Mouse (Mus musculus) naive thymus-derived CD4-positive, alpha-beta T cell, adult 2 months (primary cell): ENCODE measurements at regions not wholly inside any gene's neighbourhood (a gene's known extent, or its start where the extent isn't known, plus 50 kb on each side); places are given as distances from the start of the nearest gene placed in this dataset.

Experiments
- DNase-seq: peaks from one replicate; pipeline ENCODE4 v3.0.0-alpha.2; 2011; ENCODE audit warnings: low read depth

DNA sequence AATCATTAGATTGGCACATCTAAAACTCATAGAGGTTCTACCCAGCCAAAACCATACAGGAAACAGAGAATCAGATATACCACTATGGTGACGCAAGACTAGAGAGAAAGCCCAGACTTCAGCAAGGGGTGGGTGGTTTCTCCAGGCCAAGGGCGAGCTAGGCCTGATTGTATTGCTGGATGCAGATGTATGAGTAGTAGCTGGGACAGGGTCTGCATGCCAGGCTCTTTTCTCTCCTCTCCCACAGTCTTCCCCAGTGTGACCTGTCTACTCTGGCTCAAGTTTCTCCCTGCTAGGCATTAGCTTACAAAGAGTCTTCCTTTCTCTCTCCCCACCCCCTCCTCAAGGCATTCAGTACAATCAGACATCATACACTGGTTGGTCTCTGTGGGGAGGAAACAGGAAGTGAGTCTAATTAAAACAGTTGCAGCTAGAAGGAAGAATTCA, 181.8 kb upstream of the Sesn3 start:
- peak; percentile 85 for DNase-seq

DNA sequence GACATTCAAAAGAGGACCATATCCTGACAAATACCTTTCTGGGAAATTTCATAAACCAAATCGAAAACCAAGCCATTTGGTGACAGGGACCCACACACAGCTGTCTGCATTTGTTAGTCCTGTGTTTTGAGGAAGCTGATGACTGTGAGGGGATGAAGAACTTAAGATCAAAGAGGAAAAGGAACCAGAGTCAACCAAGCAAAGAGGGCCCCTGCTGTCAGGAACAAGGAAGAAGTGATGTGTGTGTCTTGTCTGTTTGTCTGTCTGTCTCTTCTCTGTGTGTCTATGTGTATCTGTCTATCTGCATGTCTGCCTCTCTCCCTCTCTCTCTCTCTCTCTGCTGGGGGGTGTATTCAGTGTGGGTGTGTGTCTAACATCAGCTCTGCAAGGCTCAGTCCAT, 171.3 kb upstream of the Sesn3 start:
- DNase-seq: peak; percentile 36

DNA sequence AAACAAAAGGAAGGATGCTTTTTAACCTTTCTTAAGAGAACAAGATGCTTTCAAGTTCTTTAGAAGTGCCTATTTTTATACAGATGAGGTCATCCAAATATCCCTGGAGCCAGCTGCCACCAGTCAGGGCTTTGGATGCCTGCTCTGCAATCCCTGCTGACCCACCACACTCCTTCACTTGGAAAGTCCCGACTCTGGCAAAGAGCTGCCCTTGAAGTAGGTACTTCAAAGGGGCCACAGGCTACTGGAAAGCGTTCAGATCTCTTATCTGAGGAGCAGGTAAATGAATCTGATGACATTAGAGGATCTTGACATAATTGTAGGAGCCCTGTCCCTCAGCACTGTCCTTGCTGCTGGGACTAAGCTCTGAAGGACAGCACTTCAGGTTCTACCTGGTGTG, 169.9 kb upstream of the Sesn3 start:
- DNase-seq: peak; percentile 39

DNA sequence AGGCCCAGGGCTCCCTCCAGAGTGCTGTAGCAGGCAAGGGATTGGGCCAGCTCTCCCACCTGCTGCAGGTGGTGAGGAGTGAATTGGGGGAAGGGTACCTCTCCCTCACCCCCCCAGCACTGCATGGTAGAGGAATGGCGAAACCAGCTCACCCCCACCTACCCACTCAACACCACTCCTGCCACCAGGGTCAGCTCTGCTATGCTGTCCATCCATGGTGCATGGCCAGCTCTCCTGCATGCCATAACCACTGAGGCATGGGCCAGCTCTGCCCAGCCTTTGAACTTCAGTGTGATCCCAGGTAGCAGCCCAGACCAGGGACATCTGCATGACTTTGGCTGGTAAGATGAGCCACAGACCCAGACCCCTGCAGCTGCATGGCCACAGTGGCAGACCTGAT, 168.5 kb upstream of the Sesn3 start:
- no peak for DNase-seq

DNA sequence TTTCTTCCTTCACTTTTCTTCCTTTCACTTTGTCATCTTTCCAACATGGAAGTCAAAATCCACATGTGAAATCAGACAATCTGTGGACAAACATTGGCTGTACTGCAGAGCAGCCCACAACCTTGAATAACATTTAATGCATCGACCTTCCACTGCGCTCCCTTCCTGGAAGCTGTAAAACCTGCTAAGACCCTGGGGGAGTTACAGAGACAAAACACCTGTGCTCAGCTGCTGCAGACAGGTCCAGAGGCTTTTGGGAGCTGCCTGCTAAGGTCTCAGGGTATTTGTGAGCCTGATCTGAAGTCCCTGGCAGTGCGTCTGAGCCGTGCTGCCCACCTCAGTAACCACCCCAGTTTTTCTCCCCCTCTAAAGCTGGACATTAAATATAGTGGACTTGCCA, 166.1 kb upstream of the Sesn3 start:
- no peak for DNase-seq

DNA sequence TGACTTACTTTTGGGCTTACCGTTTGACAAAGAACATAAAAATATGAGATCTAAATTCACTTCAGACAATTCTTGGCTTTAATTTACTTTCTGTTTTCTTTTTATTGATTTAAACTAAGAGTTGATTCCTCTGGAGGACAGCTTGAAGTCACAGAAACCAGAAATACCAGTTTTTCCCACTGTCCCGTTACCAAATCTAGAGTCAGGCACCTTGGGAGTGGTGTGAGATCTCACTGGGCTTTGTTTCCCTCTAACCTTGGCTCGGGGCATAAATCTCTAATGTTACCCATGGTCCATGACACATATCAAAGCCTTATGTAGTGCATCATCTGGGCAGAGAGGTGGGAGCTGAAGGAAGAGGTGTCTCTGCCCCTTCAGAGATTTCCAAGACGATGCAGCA, 165.4 kb upstream of the Sesn3 start:
- no peak for DNase-seq

DNA sequence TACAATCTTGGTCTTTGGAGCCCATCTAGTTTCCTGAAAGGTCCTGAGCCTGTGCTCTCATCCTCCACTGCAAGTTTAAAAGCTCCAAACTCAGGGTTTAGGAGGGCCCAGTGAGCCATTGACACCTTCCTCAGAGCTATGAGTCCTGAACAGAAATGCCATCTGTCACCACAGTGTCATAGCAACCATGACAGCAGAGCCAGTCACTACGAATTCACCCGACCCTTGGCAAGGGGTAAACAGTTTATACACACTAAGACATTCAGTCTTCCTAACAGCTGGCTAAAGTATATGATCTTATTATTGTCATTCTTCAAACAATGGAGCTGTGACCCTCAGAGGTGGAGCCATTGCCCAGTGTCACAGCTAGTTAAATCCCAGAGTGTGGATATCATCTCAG, 163.2 kb upstream of the Sesn3 start:
- DNase-seq: no peak

DNA sequence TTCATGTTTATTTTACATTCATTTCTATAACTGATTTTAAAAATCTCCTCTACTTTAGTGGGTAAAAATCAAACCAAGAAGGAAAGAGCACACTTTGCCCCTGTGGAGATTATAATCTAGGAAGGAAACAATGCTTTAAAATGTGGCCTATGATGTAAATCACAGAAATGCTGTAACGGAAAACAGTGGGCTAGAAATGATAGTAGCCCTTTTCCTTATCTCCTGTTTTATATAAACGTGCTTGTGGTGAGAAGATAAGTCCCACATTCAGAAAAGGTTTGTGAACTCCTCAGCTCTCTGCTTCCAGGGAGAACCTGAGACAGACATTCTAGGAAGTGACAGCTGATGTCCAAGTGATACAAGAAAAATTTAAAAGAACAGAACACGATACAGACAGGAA, 159.3 kb upstream of the Sesn3 start:
- DNase-seq: peak; percentile 45

DNA sequence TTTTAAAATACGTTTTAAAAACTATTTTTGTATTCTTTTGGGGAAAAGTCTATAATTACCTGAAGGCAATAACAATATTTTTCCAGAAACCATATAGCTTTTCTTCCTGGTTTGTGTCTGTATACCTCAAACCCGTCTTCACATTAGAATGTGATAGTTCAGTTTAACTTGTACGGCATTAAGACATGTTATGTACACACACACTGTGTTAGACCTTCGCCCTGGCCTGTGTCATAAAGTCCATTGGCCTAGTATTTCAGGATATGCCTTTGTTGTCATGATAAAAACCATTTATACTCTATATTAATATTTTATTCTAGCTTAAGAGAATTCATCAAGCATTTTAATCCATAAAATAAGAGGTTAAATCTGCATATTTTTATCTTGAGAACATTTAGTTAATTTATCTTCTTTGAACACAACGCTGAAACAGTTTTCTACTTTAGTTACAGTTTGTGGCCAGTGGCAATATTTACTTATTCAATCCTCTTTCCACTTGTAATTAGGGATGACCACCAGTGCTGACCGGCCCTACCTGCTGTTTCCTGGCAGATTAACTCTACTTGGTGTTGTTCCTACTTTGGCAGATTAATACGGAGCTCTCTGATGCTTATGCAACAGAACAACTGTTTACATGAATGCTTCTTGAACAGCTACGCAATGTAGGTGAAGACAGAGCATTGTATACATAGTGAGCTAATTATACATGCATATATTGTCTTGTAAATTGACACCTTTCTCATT, 158.6 kb upstream of the Sesn3 start:
- no peak for DNase-seq

DNA sequence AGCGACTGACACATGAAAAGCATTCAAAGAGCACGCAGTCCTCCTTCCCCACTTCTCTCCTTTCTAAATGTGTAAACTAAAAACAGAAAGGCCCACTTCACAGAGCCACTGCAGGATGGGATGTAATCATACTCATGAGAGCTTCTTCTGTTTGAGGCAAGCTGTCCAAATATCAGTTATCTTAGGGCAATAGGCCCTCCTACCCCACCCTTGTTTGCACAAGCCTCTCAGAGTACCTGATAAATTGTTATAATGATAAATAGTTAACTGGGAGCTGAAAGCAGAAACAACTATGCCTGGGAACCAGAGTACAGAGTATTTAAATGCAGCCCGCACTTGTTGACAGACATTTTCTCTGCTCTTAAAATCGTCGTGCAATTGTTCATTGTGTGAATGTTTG, 141.5 kb upstream of the Sesn3 start:
- DNase-seq: no peak

DNA sequence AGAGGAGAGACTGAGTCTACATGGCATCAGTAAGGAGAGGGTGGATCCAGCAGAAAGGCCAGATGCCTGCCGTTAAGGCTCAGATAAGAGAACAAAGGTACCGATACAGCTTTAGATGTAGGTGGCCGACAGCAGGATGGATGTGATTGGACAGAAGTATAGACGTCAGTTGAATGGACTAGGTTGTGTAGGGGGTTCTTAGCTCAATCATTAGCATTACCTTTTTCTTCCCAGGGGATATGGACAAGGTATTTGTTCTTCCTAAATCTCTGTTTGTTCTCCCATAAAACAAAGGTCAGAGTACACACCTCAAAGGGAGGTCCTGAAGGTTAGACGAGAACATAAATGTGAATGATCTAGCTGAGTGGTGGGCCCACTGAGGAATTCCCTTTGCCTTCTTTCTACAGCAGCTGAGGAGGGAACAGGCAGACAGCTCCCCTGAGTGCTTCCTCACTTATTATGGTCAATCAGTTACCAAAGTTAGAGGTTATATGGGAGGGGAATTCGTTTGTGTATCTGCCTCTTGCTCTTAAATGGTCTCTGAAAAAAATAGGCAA, 139.9 kb upstream of the Sesn3 start:
- DNase-seq: no peak

DNA sequence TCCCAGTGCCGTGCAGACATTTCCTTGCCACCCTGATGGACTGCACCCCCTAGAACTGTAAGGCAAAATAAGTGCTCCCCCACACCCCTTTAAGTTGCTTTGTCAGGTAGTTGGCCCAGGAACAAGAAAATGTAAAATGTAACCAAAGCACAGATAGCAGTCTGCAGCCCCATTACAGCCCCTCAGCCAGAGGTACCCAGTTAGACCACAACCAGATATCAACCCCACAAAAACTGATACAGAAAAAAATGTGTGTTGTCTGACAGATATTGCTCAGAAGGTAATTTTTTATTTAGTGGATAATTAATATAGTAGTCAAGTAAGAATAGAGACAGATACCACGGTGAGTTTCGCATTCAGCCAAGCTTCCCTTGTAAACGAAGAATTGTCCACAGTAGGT, 133.5 kb upstream of the Sesn3 start:
- DNase-seq: no peak

DNA sequence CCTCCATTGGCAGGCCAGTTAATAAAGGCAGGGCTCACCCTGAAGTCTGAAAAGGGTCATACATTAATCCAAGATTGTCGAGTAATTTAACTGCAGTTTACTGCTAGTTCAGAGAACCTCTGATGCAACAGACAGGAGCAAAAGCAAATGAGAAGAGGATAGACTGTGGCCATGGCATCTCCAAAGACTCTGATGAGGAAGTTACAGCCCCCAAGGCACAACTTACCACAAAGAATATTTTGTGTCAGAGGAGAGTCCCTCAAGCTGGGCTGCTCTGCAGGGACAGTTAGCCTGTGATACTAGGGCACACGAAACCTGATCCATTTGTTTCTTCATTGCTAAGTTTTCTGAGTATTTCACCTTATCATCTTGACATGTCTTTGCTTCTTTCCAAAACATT, 130.9 kb upstream of the Sesn3 start:
- no peak for DNase-seq

DNA sequence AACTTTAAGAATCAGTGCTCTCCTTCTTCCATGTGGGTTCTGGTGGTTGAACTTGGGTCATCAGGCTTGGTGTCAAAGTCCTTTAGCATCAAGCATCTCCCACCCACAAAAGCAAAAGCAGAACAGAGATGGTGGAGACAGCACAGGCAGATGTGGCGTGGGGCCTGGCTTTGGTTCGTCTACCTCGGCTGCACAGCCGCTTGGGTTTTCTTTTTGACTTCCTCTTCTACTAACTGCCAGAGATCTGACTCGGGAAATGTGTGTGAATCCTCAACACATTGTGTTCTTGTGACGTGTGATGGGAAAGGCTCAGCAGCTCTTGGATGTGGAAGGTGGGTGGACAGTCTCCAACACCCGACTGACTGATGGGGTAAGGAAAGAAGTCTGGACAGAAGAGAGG, 127.8 kb upstream of the Sesn3 start:
- DNase-seq: no peak

DNA sequence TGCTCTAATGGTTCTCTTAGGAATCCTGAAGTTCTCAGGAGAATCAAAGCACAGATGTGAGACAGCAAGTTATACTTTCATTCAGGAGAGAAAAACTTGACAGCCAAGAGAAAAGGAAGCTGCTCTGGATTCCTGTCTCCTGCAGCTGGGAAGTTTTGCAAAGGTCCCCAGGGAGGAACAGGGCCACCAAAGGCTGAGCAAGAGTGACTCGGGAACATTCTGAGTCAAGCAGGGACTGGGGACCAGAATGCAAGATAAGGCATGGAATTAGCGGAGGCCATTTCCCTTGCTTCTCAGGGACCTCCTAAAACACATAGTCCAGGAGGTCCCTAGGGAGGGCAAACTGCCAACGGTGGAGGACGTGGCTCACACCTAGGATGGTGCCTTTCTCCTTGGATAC, 127.1 kb upstream of the Sesn3 start:
- no peak for DNase-seq

DNA sequence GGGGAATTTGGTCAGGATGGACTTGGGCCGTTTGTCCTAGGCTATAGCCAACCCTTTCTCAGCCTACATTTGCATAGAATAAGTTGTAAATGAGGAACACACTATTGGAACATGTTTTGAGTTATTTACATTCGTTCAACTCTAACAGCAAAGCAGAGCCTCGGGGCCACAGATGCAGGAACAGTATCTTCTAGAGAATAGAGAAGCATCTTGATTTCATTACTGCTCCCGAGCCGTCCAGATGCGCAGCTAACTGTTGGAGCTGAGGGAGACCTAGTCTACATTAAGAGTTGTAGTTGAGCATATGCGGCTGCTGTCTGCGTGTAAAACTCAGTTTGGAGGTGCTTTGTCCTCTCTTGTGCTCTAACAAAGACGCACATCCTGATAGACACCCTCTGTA, 124.6 kb upstream of the Sesn3 start:
- no peak for DNase-seq

DNA sequence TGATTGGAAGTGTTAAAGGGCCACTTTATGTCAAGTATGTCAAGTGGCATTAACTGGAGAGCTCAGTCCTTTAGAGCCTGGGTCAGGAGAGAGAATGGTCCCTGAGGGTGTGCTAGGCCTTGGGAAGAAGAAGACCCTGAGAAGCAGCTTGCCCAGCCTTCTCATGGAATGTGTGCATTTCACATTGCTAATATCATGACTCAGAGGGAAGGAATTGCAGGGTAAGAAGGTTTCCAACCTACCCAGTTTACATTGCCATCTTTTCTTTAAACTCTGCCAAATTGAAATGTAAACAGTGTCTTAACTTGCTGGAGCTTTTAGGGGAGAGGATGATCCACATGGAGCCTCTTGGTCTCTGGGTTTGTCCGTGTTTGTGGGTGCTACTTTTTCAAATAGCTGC, 117.9 kb upstream of the Sesn3 start:
- no peak for DNase-seq

DNA sequence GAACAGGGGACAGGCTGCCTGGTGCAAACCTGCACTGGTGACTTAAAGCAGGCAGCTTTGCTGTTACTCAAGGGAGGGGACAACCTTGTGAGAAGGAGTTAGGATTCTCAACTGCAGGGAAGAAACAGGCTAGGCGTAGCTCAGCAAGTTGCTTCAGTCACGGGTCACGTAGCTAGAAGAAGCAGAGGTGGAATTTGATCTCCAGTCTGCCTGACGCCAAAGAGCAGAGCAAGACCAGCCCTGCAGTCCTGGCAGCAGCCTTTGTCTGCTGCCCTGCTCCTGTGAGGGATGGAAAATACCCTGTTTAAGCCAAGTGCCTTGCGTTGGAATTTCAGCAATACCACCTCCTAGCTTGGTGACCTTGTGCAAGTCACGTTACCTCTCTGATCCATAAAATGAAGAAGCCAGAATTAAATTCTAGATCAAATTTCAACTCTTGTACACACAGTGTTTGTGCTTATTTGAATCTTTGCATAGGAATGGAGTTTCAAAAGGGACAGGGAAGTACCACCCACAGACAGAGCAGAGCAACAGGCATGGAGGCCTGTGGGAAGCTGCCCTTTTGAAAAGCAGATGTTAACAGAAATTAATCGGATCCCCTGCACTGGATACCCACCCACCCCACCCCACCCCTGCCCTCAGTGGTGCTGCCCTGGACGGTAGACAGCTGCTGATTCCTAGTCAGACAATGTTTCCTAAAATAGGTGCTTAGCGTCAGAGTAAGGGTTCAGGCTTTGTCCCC, 116.6 kb upstream of the Sesn3 start:
- DNase-seq: no peak

DNA sequence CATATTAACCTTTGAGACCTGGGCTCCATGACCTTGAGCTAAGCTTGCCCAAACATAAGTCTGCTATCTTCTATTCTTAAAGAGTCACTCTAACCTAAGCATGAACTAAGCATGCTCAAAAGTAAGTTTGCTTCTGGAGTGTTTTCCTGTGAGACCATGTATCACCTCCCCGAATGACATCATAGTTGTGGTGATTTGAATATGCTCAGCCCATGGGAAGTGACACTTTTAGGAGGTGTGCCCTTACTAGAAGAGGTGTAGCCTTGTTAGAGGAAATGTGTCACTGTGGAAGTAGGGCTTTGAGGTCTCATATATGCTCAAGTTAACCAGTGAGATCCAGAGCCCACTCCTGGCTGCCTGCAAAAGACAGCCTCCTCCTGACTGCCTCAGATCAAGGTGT, 114.7 kb upstream of the Sesn3 start:
- DNase-seq: no peak

DNA sequence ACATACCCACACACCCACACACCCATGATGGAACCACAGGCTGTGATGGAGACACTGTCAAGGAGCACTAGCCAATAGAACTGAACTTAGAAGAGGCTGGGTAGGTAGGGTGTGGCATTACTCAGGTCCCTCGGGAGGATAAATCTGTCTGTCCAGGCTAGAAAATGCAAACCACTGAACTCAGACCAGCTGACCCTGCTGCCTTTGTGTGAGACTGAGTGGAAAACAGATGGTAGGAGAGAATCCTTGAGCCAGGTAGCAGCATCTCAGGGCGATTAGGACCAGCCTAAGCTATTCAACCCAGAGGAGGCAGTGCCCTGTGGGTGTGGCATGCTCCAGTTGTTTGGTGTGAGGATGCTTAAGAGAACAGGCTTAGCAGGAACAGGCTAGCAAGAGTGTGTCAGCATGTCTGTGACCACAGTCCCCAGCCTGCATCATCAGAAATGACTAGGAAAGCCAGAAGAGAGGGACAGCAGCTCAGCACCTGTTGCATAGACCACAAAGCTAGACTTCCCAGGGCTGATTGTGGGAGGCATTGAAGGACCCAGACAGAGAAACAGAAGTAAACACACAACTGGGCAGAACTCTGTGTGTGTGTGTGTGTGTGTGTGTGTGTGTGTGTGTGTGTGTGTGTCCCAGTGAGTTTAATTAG, 103.2 kb upstream of the Sesn3 start:
- peak; percentile 24 for DNase-seq

DNA sequence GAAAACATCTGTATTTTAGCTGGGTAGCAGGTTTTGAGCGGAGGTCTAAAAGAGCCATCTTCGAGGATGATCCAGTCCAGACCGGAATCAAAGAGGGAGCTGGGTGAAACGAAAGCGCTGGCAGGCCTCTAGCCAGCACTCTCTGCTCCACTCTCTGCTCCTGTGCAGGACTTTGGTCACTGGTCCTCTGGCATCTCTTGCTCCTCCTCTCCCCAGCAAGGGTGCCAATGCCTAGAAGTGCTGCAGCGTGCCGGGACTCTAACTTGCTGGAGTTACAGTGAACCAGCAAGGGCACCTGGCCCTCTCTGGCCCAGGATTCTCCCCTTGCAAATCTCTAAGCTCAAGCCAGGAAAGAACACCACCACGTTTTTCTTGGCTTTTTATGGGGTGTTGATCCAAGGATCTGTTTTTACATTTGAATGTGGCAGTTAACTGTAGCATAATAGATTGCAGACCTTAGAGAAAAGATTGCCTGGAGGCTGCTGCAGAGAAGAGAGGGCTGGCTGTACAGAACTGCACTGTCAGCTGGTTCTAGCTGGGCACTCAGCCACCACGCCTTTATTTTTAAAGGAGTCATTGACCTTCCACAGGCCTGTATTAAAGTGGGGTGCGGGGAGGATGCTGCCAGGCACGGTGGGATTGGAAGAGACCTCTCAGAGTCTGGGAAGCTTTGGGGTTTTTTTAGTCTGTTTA, 101.1 kb upstream of the Sesn3 start:
- no peak for DNase-seq

DNA sequence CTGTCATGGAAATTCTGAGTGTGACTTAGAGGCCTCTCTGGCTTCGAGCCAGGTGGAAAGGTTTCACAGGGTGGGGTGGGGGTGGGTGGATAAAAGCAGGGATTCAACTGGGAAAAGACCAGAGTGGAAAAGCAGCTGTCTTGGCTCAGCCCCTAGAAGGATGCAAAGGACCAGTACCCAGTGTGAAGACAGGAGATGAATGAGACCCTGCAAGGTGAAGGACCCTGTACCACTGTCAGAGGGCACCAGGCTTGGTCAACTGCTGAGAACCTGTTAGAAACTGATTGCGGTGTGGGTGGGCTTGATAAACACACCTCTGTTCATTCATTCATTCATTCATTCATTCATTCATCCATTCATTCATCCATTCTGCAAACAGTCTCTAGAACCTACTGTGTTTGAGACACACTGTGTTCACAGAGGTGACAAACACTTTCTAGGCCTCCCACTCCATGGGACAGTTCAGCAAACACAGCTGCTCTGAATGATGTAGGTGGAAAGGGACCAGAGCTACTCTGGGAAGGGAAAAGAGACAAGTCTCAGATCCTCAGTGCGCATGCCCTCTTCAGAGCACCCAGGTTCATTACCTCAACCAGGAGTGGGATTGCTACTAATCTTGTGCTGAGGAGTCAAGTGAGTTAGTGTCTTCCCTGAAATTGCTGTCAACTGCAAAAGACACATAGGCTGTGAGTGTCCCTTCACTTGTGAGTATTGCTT, 100.4 kb upstream of the Sesn3 start:
- DNase-seq: no peak
